Mouse (Mus musculus) ovary, adult 18-20 months (tissue): ENCODE measurements at regions not wholly inside any gene's neighbourhood (a gene's known extent, or its start where the extent isn't known, plus 50 kb on each side); places are given as distances from the start of the nearest gene placed in this dataset.
"Not testable (repeated sequence)": the region's sequence is repeated elsewhere in the genome, so short reads cannot be mapped to it uniquely, and the experiment has no call there.

Source experiments
- DNase-seq: peaks from one replicate; pipeline ENCODE4 v3.0.0; 2022; ENCODE audit warnings: low spot score, mixed read lengths

- no peak for DNase-seq
Measured at GRCm38 (mm10) chr1:161728546-161729206, 59.6 kb downstream of the Fasl start.

GRCm38 (mm10) chr1:161727357-161727756 lies 60.9 kb downstream of the Fasl start:
- not testable (repeated sequence) for DNase-seq

- DNase-seq: not testable (repeated sequence)
Measured at GRCm38 (mm10) chr1:161726098-161726497, 62.2 kb downstream of the Fasl start.

GRCm38 (mm10) chr1:161719876-161720275 lies 68.4 kb downstream of the Fasl start:
- no peak for DNase-seq

- no peak for DNase-seq
Measured at GRCm38 (mm10) chr1:161718254-161718653, 70.0 kb downstream of the Fasl start.

- DNase-seq: peak; percentile 10
Measured at GRCm38 (mm10) chr1:161712918-161713317, 75.4 kb downstream of the Fasl start.

GRCm38 (mm10) chr1:161712283-161712682 lies 76.0 kb downstream of the Fasl start:
- no peak for DNase-seq

GRCm38 (mm10) chr1:161707049-161707448 lies 81.2 kb downstream of the Fasl start:
- DNase-seq: no peak

- no peak for DNase-seq
Measured at GRCm38 (mm10) chr1:161704961-161705360, 83.3 kb downstream of the Fasl start.

GRCm38 (mm10) chr1:161704527-161704926 lies 83.8 kb downstream of the Fasl start:
- DNase-seq: no peak

GRCm38 (mm10) chr1:161695886-161696285 lies 92.4 kb downstream of the Fasl start:
- DNase-seq: no peak

GRCm38 (mm10) chr1:161693768-161694160 lies 94.5 kb downstream of the Fasl start:
- no peak for DNase-seq

GRCm38 (mm10) chr1:161692836-161693767 lies 95.2 kb downstream of the Fasl start:
- no peak for DNase-seq

- DNase-seq: no peak
Measured at GRCm38 (mm10) chr1:161688946-161689345, 99.3 kb downstream of the Fasl start.

GRCm38 (mm10) chr1:161687548-161687947 lies 100.7 kb downstream of the Fasl start:
- no peak for DNase-seq

- DNase-seq: no peak
Measured at GRCm38 (mm10) chr1:161680558-161680957, 107.7 kb downstream of the Fasl start.

GRCm38 (mm10) chr1:161670937-161671336 lies 117.4 kb downstream of the Fasl start:
- DNase-seq: no peak

GRCm38 (mm10) chr1:161664321-161664720 lies 124.0 kb downstream of the Fasl start:
- DNase-seq: no peak

- no peak for DNase-seq
Measured at GRCm38 (mm10) chr1:161663351-161663750, 124.9 kb downstream of the Fasl start.

- no peak for DNase-seq
Measured at GRCm38 (mm10) chr1:161662241-161662640, 126.1 kb downstream of the Fasl start.

- no peak for DNase-seq
Measured at GRCm38 (mm10) chr1:161657511-161657910, 130.8 kb downstream of the Fasl start.

GRCm38 (mm10) chr1:161649387-161649786 lies 138.9 kb downstream of the Fasl start:
- DNase-seq: no peak

GRCm38 (mm10) chr1:161632098-161632497 lies 137.6 kb downstream of the Tnfsf18 start:
- DNase-seq: no peak
